Mouse (Mus musculus): ENCODE results near the gene Apol9b.
A peak's percentile ranks its signal among the peaks of the same experiment; 100 is the strongest.

- TF ChIP-seq POLR2A (IDR thresholded peaks at IDR 0.05; ENCODE audit: low read depth, low read length) (no peak), CTCF (conservative IDR thresholded peaks at IDR 0.05; ENCODE audit: insufficient read depth, insufficient read length, low read depth, low read length) (peak; percentile 97)
Observed at GRCm38 (mm10) chr15:77775186-77775963, 46.5 kb downstream of the Apol9b start.
